Mouse (Mus musculus): ENCODE results near the gene Duox1. TPM values are rescaled to one million over a fixed set of nuclear protein-coding genes. Genes with fewer than 3 reads are reported as not detected.

The Duox1 gene
- polyA plus RNA-seq, 1 experiment from 2014 or later: 2.0 TPM

DNA sequence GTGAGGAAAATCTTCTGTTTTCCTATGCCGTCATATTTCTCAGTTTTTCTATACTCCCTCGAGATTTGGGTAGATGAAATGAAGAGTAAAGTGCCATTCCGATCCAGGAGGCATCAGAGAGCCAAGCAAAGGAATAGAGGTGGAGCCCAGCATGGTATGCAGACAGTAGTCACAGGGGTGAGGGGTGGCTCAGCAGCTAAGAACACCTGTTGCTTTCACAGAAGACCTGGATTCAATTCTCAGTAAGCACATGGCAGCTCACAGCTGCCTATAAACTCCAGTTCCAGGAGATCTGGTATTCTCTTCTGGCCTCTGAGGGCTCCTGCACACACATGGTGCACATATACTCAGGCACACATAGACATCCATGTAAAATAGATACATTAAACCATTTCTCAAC is 56.6 kb downstream of the Duox1 start:
- no peak overlapping the region for H3K4me3 ChIP-seq (replicated peaks)
- no peaks in the 10 kb centered on the region for H3K9me3 ChIP-seq
- ATAC-seq (ENCODE audit: insufficient read depth, low FRiP score, low read depth): no peak
- no peaks in the 10 kb centered on the region for H3K36me3 ChIP-seq
- no peak overlapping the region for H3K4me2 ChIP-seq
- WGBS: 61% methylated on average over 3 of the region's 3 CpGs
- H3K27ac ChIP-seq: no peak overlapping the region
- H3K4me1 ChIP-seq: peaks cover 9% of the 10 kb centered on the region
- no peaks in the 10 kb centered on the region for H3K27me3 ChIP-seq (replicated peaks)
- no peak overlapping the region for H3K9ac ChIP-seq

DNA sequence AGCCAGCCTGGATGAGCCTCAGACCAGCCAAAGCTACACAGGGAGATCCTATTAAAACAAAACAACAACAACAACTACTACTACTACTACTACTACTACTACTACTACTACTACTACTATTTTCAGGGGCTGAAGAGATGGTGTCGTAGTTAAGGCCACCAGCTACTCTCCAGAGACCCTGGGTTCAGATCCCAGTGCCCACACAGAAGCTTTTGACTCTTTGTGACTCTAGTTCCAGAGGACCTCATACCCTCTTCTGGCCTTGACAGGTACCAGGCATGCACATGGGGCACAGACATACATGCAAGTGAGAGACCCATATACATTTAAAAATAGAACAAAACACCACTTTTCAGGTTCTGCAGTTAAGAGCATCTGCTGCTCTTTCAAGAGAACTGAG is 57.1 kb downstream of the Duox1 start:
- Histone ChIP-seq H3K36me3 (no peaks in the 10 kb centered on the region), H3K9ac (no peak overlapping the region), H3K4me2 (no peak overlapping the region), H3K4me3 (replicated peaks) (no peak overlapping the region), H3K27ac (no peak overlapping the region), H3K27me3 (replicated peaks) (no peaks in the 10 kb centered on the region), H3K4me1 (peaks cover 5% of the 10 kb centered on the region; the same call in 1 of the 2 replicates), H3K9me3 (no peaks in the 10 kb centered on the region)
- ATAC-seq (ENCODE audit: insufficient read depth, low FRiP score, low read depth): no peak
- WGBS: 92% methylated on average over 1 of the region's 1 CpGs

DNA sequence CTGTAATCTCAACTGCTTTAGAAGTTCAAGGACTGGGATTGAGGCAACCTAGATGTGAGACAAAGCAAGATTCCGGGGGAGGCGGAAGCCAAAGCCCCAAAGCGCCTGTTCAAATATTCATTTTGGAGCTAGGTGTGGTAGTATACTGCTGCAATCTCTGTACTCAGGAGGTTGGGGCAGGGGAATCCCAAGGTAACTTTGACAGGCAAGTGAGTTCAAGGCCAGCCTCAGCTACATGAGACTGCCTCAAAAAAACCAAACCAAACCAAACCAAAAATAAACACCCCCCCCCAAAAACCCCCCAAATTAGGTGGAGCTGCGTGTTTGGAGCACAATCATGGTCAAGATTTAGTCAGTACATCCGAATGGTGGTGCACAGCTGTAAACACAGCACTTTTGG is 58.5 kb downstream of the Duox1 start:
- no peak overlapping the region for H3K4me3 ChIP-seq (replicated peaks)
- no peak overlapping the region for H3K9ac ChIP-seq

GRCm38 (mm10) chr2:122374666-122375331 is 59.3 kb downstream of the Duox1 start:
- Histone ChIP-seq H3K9ac (no peak overlapping the region; the same call in 1 of the 2 replicates), H3K4me2 (peak overlapping the region; percentile 49), H3K9me3 (no peaks in the 10 kb centered on the region), H3K27ac (no peak overlapping the region), H3K36me3 (no peaks in the 10 kb centered on the region), H3K4me3 (replicated peaks) (peak overlapping the region; percentile 85), H3K4me1 (peaks cover 2% of the 10 kb centered on the region; the same call in 1 of the 2 replicates), H3K27me3 (replicated peaks) (no peaks in the 10 kb centered on the region)
- ATAC-seq (ENCODE audit: insufficient read depth, low FRiP score, low read depth): no peak
- 21% methylated on average over 23 of the region's 23 CpGs for WGBS

More for the DNA sequence above, 58.5 kb downstream of the Duox1 start:
- H3K4me2 ChIP-seq: no peak overlapping the region
- no peaks in the 10 kb centered on the region for H3K9me3 ChIP-seq
- no peak for ATAC-seq (ENCODE audit: insufficient read depth, low FRiP score, low read depth)
- 70% methylated on average over 5 of the region's 5 CpGs for WGBS
- H3K4me1 ChIP-seq: peaks cover 6% of the 10 kb centered on the region
- no peak overlapping the region for H3K27ac ChIP-seq
- no peaks in the 10 kb centered on the region for H3K36me3 ChIP-seq
- H3K27me3 ChIP-seq (replicated peaks): no peaks in the 10 kb centered on the region

GRCm38 (mm10) chr2:122375391-122375991 is 60.0 kb downstream of the Duox1 start:
- H3K4me2 ChIP-seq: peak overlapping the region; percentile 75
- H3K9ac ChIP-seq: peak overlapping the region; percentile 58
- H3K9me3 ChIP-seq: no peaks in the 10 kb centered on the region
- peaks cover 2% of the 10 kb centered on the region; the same call in 1 of the 2 replicates for H3K4me1 ChIP-seq
- H3K4me3 ChIP-seq (replicated peaks): peak overlapping the region; percentile 85
- H3K36me3 ChIP-seq: no peaks in the 10 kb centered on the region
- H3K27ac ChIP-seq: peak overlapping the region; percentile 95
- under 1% methylated on average over 32 of the region's 32 CpGs for WGBS
- no peaks in the 10 kb centered on the region for H3K27me3 ChIP-seq (replicated peaks)
- peak; percentile 77 for ATAC-seq (ENCODE audit: insufficient read depth, low FRiP score, low read depth)

- no peak for ATAC-seq (ENCODE audit: insufficient read depth, low FRiP score, low read depth)
- under 1% methylated on average over 22 of the region's 22 CpGs for WGBS
Measured at GRCm38 (mm10) chr2:122376041-122376561, 60.6 kb downstream of the Duox1 start.

GRCm38 (mm10) chr2:122377215-122377674 is 61.8 kb downstream of the Duox1 start:
- peak; percentile 90 for ATAC-seq (ENCODE audit: insufficient read depth, low FRiP score, low read depth)
- Histone ChIP-seq H3K4me1 (peaks cover 2% of the 10 kb centered on the region; the same call in 1 of the 2 replicates), H3K9me3 (no peaks in the 10 kb centered on the region), H3K27me3 (replicated peaks) (no peaks in the 10 kb centered on the region), H3K4me3 (replicated peaks) (peak overlapping the region; percentile 61), H3K27ac (peak overlapping the region; percentile 91), H3K36me3 (no peaks in the 10 kb centered on the region), H3K9ac (peak overlapping the region; percentile 21; the same call in 1 of the 2 replicates), H3K4me2 (peak overlapping the region; percentile 53)
- under 1% methylated on average over 28 of the region's 28 CpGs for WGBS

More at GRCm38 (mm10) chr2:122376041-122376561, 60.6 kb downstream of the Duox1 start:
- peaks cover 2% of the 10 kb centered on the region; the same call in 1 of the 2 replicates for H3K4me1 ChIP-seq
- H3K9ac ChIP-seq: peak overlapping the region; percentile 58
- no peaks in the 10 kb centered on the region for H3K27me3 ChIP-seq (replicated peaks)
- peak overlapping the region; percentile 85 for H3K4me3 ChIP-seq (replicated peaks)
- no peaks in the 10 kb centered on the region for H3K36me3 ChIP-seq
- H3K4me2 ChIP-seq: peak overlapping the region; percentile 75
- H3K9me3 ChIP-seq: no peaks in the 10 kb centered on the region
- H3K27ac ChIP-seq: peak overlapping the region; percentile 95

DNA sequence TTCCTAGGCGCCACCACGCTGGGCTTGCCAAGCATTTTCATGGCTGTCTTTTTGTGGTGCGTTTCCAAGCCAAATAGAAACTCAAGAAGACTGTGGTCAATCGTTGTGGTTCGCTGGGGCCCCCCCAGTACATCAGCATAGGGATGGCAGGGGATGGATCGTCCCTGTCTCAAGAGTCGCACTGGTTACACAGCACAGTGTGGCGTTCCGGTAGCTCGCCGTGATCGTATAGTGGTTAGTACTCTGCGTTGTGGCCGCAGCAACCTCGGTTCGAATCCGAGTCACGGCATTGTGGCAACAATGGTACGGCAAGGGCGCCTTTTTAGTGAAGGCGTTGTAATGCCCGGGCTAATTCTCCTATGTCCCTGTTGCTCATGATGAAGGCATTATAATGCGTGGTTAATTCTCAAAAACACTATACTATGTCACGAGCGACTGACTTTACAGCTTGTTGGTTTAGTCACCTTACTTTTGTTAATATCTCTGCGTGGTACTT is 62.3 kb downstream of the Duox1 start:
- WGBS: under 1% methylated on average over 26 of the region's 26 CpGs
- H3K4me2 ChIP-seq: peak overlapping the region; percentile 53
- H3K27me3 ChIP-seq (replicated peaks): no peaks in the 10 kb centered on the region
- no peaks in the 10 kb centered on the region for H3K36me3 ChIP-seq
- peak overlapping the region; percentile 61 for H3K4me3 ChIP-seq (replicated peaks)
- peaks cover 2% of the 10 kb centered on the region; the same call in 1 of the 2 replicates for H3K4me1 ChIP-seq
- H3K9ac ChIP-seq: peak overlapping the region; percentile 21; the same call in 1 of the 2 replicates
- H3K9me3 ChIP-seq: no peaks in the 10 kb centered on the region
- peak overlapping the region; percentile 91 for H3K27ac ChIP-seq
- peak; percentile 82 for ATAC-seq (ENCODE audit: insufficient read depth, low FRiP score, low read depth)

GRCm38 (mm10) chr2:122378421-122379291 is 63.2 kb downstream of the Duox1 start:
- no peak for ATAC-seq (ENCODE audit: insufficient read depth, low FRiP score, low read depth)
- Histone ChIP-seq H3K4me3 (replicated peaks) (peak overlapping the region; percentile 61), H3K4me1 (peaks cover 2% of the 10 kb centered on the region; the same call in 1 of the 2 replicates), H3K27ac (peak overlapping the region; percentile 26; the same call in 1 of the 2 replicates), H3K9me3 (no peaks in the 10 kb centered on the region), H3K36me3 (no peaks in the 10 kb centered on the region), H3K9ac (no peak overlapping the region), H3K4me2 (peak overlapping the region; percentile 53), H3K27me3 (replicated peaks) (no peaks in the 10 kb centered on the region)
- WGBS: 17% methylated on average over 8 of the region's 8 CpGs

DNA sequence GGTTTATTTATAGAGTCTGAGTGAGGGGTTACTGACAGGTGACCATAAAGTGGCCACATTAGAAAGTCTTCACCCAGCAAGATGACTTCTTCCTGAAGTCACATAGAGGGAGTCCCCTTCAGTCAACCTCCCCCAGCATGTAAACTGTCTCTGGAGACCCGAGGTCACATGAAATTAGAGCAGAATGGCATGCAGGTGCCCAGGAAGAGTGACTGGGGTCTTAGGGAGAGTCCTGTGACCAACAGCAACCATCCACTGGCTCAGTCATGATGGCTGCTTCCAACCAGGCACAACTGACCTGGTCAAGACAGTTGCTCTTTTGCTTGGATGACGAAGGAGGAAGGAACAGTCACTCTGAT is 63.8 kb downstream of the Duox1 start:
- Histone ChIP-seq H3K9ac (no peak overlapping the region), H3K4me3 (replicated peaks) (no peak overlapping the region)
- 47% methylated on average over 2 of the region's 2 CpGs for WGBS

DNA sequence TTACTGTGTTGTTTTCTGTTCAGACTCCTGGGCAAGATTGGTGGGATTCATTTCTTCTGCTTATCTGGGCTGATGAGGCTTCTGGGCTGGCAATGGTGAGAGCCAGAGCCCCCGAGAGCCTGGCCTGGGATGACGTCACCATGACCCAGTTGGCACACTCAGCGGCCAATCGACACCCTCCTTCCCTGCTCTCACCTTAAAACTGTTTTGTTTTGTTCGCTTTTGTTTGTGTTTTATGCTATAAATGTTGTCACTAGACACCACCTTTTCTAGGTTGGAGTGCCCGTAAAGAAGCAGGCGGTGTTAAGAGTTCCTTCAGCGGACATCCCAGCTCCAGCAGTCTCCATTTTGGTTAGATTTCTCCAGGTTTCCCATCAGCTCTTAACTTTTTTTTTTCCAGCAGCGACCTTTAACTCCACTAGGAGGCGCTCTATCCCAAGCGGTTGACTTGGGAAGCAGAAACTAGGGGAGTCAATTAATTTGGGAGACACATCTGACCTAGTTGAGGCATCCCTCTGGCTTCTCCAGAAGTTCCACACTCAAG is 65.4 kb downstream of the Duox1 start:
- WGBS: 9% methylated on average over 11 of the region's 11 CpGs
- no peaks in the 10 kb centered on the region for H3K9me3 ChIP-seq
- H3K27ac ChIP-seq: no peak overlapping the region
- ATAC-seq (ENCODE audit: insufficient read depth, low FRiP score, low read depth): no peak
- H3K36me3 ChIP-seq: no peaks in the 10 kb centered on the region
- H3K4me2 ChIP-seq: peak overlapping the region; percentile 54
- H3K4me3 ChIP-seq (replicated peaks): peak overlapping the region; percentile 31
- peaks cover 2% of the 10 kb centered on the region; the same call in 1 of the 2 replicates for H3K4me1 ChIP-seq
- H3K27me3 ChIP-seq (replicated peaks): no peaks in the 10 kb centered on the region
- H3K9ac ChIP-seq: no peak overlapping the region

More for the DNA sequence above, 63.8 kb downstream of the Duox1 start:
- no peaks in the 10 kb centered on the region for H3K9me3 ChIP-seq
- peaks cover 2% of the 10 kb centered on the region; the same call in 1 of the 2 replicates for H3K4me1 ChIP-seq
- no peaks in the 10 kb centered on the region for H3K27me3 ChIP-seq (replicated peaks)
- no peak overlapping the region for H3K27ac ChIP-seq
- no peaks in the 10 kb centered on the region for H3K36me3 ChIP-seq
- no peak overlapping the region for H3K4me2 ChIP-seq
- no peak for ATAC-seq (ENCODE audit: insufficient read depth, low FRiP score, low read depth)
